Mouse (Mus musculus): ENCODE data around the gene Far2.

DNA sequence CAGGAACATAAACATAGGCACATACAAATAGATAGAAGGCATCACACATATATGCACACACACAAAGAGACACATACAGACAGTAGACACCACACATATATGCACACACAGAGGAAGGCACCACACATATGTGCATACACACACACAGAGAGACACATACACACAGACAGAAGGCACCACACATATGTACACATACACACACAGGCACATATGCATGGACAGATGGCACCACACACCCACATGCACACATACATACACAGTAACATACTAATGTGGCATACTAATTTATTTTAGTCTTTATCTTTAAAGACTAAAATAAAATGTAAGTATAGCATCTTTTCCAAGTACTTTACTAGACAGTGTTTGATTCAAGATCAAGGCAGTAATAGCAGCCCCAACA is 86.5 kb downstream of the Far2 start:
- TF ChIP-seq POLR2A (IDR thresholded peaks at IDR 0.05; ENCODE audit: extremely low read depth, insufficient read depth, low read length), result no peak
- no peak for TF ChIP-seq CTCF (IDR thresholded peaks at IDR 0.05; ENCODE audit: low read depth, low read length)
